Mouse (Mus musculus): ENCODE measurements around the gene Tuba4a.

Gene Tuba4a

DNA sequence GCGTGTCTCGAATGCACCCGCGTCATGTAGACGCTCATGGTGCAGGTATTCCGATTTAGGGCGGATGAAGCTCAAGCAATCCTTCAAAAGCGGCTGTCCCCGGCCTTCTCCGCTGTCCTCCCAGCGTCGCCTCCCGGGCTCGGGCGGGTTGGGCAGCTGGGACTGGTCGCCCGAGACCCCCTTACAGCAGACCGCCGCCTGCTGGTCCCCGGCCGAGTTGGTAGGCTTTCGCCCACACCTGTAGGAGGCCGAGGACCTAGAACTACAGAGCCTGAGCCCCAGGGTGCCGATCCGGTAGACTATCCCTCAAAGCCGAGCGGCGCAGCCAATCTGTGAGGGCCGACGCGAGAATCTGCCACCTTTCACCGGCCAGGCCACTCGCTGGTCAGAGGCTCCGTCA, at the start of gene Tuba4a:
Tuba4a (minus strand) TSS at position 335 of the 400 bp plus-strand sequence.
- peak; percentile 67 for DNase-seq

DNA sequence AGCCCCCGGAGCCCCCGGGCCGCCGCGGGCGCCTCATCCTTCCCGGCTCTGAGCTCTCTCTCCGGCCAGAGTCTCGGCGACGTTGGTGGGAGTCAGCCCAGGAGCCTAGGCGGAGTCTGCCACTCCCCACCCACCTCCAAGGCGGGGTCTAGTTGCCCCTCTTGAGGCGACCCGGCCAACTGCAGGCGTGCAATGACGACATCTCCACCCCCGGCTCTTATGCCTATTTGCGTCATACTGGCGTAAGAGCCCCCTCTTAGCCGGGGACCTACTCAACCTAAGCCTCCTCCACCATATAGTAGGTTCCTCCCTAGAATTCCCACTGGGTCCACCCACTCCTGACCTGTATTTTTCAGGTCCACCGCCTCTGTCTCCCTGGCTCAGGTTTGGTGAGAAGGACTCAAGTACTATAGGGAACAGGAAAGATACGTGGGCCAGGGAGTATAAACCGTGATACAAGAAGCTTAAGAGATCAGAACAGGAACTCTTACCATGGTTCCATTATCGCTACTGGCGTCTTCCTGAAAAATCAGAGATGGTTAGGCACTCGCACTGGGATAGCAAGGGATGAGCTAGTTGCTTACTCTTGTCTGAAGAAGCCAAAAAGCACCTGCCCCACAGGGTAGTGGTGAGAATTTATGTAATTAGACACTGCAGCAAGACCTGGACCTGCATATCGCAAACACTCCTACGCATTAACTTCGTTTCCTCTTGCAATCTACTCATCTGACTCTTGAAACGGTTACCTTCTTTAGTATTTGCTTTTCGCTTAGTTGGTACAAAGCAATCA, 44.6 kb upstream of the Tuba4a start, which contains the start of gene Ptprn:
Ptprn (minus strand) TSS at position 412 of the 790 bp plus-strand sequence.
- DNase-seq = peak; percentile 17

DNA sequence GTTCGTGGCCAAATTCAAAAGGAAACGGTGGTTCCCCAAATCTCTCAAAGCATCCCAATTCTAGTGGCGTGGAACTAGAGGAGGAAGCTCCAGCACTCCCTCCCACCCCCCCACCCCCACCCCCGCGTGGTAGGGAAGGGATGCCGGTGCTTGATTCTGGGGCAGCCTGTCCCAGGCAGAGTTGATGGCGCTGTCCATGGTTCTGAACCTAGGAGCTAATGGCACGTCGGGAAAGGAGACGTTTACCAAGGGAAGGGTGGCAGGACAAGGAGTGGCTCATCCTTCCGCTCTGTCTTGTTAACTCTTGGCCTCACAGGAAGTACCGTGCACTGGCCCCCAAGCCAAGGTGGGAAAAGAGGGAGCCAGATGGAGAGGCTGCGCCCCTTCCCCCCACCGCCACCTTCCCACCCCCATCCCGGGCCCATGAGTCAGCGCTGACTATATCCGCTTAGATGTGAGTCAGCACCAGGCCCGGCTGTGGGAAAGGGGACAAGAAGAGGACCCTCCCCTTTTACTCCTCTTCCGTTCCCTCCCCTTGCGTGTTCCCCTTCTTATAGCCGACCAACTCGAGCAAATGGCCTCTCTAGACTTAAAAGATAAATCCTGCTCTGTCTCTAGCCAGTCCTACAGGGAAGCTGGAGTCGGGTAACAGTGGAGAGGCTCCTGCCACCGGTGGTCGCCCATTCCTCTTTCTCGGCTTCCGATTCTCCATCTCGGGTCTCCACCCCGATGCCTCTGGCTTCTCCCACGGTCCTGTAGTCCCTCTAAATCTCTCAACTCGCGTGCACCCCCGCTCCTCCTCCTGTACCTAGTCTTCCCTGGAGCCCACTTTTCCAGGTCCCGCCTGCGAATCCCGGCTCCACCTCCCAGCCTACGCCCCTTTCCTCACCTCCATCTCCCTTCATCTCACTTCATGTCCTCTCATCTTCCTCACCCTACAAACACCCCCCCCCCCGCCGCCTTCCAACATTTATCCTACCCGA, 43.6 kb upstream of the Tuba4a start:
- DNase-seq = peak; percentile 80

DNA sequence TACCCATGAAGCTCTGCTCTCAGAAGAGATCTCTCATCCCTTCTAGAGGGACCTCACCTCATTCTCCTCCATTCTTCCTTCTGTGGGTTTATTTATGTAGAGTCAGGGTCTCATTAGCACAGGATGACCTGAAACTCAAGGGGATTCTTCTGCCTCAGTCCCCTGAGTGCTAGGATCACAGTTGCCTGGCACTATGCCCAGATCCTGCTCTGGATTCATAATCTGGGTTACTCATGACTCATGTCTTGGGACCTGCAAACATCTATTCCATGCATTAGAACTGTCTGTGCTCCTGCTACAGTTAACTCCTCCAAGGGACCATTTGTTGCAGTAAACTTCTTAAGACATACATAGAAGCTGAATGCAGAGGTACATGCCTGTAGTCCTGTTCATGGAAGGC, 41.6 kb upstream of the Tuba4a start:
- DNase-seq = no peak

DNA sequence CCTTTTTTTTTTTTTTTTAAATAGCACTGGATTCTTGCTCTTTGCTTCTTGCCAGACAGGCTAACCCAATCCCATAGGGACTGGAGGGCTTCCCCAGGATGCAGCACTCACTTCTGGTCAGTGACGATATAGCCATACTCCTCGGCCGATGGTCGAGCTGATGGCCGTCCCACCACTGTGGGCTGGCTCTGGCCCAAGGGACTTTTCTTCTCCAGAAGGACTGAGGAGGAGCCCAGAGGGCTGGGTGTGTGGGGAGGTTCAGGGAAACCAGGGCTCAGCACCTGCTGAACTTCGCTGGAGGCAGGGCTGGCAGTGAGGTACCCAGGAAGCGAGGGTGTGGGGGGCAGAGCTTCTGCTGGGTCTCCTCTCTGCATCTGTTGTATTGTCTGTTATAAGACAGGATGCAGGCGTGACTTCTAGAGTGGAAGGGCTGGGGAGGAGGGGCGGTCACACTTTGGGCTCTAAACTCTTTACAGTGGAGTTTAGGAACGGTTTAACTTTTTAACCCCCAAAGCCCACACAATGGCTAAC, 35.9 kb upstream of the Tuba4a start:
- peak; percentile 72 for DNase-seq

DNA sequence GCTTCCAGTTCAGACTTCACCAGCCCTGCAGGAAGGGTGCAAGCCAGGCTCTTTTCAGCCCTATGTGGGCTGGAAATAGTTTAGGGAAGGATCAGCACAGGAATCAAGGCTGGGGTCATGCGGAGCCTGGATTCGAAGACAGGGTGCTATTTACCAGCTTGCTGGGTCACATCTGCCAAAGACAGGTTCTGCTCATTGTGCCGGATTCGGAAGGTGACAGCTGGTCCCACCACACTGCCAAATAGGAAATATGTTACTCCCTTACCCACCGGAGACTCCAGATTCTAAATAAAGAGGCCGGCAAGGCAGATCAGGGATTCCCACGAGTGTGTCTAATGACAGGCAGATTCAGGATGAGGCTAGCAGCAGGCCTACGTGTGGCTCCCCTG, 35.0 kb upstream of the Tuba4a start:
- no peak for DNase-seq

DNA sequence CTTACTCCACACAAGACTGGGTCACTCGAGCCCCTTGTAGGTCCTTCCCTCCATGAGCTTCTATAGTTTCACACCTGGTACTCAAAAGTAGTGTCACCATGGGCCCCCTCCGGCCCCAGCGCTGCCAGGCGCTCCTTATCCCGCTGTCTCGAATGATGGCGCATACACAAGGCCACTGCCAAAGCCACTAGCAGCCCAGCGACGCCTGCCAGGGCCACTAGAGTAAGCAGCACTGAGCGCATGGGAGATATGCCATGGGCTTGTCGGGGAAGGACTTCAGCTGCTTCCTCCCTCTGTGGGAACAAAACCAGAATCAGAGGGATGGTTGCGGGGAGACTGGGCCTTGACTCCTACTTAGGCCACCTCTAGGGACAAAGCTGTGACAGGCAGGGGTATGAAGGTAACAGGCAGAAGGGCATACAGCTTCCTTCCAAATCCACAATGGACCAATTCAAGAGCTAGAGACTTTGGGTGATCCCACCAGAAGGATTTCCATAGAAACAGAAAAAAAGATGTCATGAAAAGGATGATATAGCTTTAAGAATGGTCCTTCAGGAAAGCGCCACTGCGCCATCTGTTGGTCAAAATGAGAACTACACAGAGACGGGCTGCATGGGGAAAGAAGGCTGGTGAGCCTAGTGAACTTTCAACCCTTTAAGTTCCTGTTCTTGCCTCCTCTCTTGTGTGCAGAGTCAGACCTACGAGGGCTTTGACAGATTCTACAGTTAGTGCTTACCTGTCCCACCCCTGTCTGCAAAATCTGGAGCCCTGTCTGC, 34.4 kb upstream of the Tuba4a start:
- DNase-seq = peak; percentile 94

DNA sequence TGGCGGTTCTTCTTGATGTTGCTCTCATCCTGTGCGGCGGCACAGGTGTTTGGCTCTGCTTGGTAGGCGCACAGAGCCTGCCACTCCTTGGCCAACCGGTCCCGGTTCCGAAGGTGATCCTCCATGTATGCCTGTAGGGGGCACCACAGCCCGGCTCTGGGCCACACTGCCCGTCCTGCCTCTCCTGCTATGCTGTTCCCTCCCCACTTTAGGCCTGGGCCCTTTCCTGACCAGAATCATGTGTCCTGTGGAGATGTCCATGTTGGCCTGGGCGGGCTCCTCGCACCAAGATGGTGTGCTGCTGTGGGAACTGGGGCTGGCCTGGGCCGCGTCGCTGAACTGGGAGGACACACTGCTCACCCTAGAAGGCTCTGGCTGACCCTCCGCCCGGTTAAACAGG, 33.4 kb upstream of the Tuba4a start:
- DNase-seq = peak; percentile 29

DNA sequence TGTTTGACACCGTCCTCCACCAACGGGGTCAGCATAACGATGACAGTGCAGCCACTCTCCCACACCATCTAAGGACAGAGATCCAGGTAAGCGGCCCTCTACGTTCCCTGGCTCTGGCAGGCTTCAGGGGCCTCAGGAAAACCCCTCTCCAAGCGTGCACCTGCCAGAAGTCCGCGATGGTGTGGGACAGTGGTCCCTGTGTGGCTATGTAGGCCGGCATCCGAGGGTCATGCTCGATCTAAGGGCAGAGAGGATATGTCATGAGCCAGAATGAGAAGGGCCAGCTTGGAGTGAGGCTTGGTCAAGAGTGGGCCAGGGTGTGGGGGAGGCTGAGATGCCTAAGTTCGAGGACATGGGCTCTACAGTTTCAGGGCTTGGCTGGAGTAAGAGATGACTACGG, 32.6 kb upstream of the Tuba4a start:
- DNase-seq = peak; percentile 11

DNA sequence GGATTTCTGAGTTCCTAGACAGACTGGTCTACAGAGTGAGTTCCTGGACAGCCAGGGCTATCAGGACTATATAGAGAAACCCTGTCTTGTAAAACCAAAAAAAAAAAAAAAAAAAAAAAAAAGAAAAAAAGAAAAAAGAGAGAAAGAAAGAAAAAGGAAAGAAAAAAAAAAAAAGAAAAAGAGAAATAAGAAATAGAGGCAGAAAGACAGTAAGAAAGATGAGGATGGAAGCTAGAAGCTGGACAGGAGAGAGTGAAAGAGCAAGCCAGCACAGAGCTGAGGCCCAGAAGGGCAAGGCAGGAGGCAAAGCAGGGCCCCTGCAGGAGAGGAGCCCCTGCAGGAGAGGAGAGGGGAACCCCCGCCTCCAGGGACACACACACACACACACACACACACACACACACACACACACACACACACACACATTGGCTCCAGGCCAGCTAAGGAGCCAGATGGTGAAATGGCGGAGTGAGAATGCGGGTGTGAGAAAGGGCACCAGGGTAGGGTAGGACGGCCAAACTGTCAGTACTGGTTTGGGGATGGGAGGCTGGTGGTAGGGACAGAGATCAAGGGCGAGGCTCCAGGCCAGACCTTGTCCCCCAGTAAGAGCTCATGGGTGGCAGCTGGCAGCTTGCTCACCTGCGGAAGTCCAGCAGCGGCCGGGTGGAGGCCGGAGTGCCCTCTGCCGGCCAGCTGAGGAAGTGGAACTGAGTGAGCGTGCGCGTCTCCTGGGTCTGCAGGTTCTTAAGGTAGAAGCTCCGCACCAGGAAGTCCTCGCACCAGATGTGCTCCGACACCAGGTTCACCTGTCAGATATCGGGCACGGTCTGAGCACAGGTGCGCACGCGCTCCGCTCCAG, 31.7 kb upstream of the Tuba4a start:
- DNase-seq = peak; percentile 89

DNA sequence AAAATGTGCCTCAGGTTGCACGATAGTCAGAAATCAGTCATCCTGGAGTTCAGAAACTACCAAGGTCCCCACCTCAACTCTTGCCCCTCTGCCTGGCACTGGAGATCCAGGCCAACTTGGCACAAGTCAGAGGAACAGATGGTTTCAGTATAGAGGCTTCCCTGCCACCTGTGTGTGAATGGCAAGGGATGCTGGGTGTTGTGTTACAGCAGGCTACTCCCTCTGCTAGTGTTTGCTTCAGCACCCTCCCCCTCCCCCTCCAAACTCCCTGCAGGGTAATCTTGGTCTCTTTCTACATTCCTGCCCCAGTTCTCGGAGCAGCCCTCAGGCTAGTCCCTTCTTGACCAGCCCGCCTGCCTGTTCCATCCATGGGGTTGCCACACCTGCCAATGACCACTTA, 30.8 kb upstream of the Tuba4a start:
- peak; percentile 13 for DNase-seq

DNA sequence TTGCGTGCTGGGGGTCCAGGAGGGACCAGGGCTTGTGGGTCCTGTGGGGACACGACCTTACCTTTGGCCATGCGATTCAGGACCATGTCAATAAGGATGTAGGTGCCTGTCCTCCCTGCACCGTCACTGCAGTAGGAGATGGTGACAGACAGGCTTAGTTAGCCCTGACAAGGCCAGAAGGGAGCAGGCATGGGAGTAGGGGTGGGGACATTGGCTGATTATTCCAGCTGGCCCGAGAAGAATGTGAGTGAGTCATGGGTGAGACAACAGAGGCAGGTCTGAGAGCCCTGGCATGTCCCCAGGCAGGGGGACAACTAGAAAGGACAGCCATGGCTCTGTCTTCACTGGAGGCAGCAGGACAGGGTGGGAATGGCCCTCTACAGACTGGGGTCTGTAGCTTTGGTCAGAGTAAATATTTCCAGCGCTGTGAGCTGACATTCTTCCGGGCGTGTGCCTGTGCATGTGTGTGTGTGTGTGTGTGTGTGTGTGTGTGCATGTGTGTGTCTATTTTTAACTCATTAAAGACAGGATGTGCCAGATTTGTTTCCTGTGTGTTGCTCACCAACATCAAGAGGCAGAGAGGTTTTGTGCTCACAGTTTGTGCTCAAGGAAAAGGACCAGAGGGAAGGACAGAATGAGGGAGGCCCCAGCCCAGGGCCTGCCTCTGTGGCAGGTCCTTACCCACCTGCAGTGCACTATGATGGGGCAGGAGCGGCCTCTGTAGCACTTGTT, 28.5 kb upstream of the Tuba4a start:
- DNase-seq = no peak

DNA sequence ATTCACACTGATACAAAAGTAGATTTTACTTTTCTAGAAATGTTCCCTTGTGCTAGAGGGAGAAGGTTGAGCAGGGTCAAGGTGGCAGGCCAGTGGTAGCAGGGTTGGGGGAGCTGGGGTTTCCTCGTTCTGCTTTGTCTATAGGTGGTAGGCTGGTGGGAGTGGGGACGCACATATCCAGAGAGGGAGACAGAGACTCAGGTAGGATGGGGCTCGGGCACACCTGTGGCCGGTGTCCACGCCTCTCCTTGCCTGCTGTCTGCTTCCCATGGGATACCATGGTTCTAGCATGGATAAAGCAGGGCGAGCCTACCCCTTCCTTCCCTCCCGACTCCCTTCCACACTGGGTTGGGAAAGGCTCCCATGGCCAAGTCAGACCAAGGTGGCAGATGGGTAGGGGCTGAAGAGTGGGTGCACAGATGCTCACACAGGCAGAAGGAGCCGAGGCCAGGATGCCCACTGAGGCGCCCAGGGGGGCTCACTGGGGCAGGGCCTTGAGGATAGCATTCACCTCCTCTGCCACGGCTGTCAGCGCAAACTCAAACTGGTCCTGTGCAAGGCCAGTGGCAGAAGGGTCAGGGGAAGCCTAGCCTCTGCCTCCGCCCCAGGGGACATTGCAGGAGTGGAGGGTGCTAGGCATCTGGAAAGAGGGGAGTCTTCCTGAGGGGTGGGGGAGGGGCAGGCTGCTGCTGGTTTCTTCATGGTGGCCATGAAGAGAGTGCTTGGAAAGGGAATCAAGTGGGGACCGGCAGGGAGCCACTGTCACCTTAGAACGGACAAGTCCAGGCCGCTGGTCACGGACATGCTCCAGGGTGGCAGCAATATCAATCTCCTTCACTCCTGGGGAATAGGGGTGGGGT, 27.6 kb upstream of the Tuba4a start:
- no peak for DNase-seq

DNA sequence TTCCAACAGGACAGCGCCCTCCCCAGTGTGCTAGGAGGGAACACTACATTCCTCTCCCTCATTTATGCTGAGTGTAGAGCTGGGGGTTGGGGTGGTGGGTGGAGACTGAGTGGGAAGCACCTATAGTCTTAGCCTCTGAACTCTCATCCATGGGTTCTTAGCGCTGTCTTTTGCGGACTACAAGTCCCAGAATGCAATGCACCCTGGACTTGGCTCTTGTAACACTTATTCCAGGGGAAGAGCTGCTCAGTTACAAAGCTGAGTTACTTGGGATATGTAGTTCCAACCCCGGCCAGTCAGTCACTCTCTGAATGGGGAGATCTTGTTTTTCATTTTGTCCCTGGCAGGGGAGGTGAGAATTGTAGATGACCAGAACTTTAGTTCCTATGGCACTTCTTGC, 25.2 kb upstream of the Tuba4a start:
- DNase-seq = peak; percentile 53

DNA sequence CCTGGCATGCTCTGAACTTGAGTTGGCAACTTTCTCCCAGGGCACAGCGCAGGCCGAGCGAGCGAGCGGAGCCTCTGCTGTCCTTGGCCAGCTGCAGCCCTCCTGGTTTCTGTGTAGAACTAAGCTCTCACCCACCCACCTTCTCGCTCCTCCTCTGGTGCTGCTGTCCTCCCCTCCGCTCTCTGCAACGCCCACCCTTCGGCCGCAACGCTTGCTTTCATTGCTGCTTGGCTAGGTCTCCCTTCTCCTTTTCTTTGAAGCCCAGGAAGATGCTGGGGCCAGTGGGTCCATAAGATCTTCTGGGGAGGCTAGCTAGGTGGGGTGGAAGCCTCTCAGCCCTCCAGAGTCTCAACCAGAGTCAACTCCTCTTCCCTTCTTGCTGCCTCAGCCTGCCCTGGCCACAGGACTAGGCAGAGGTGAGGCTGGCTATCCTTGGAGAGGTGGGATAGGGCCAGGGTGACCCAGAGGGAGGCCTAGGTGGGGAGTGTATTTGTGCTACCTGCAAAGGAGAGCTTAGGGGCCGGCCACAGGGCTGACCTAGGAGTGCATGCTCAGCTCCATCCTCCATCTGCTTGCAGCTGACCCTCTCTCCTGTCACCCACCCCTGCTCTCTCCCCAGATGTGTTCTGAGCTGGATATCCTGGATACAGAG, 24.6 kb upstream of the Tuba4a start:
- no peak for DNase-seq

DNA sequence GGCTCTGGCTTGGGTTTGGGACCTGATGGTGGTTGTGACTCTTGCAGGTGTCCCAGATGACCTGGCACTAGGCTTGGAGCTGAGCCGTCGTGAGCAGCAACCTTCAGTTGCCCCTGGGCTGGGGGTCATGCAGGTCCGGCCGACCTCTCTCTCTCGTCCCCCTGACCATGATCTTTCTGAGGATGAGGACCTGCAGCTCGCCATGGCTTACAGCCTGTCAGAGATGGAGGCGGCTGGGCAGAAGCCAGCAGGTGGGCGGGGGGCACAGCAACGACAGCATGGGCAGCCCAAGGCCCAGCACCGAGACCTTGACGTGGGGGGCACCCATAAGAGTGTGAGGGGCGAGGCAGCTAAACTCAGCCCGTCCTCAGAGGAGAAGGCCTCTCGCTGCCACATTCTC, 23.7 kb upstream of the Tuba4a start:
- DNase-seq = no peak

DNA sequence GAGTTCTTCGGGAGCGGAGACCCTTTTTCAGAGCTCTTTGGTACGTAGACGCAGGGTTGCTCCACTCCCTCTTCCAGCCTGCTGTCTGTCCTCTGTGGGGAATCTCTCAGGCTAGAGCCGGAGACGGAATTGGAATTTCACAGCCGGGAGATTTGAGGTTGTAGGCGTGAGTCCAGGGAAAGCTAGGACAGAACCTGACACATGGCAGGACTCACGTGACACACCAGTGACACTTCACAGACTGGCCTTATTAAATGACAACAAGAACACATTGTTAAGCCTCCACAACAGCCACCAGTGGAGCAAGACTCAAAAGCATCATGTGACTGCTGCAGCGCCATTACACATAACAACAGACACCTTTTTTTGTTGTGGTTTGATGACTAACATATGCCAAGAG, 19.9 kb upstream of the Tuba4a start:
- DNase-seq = no peak

DNA sequence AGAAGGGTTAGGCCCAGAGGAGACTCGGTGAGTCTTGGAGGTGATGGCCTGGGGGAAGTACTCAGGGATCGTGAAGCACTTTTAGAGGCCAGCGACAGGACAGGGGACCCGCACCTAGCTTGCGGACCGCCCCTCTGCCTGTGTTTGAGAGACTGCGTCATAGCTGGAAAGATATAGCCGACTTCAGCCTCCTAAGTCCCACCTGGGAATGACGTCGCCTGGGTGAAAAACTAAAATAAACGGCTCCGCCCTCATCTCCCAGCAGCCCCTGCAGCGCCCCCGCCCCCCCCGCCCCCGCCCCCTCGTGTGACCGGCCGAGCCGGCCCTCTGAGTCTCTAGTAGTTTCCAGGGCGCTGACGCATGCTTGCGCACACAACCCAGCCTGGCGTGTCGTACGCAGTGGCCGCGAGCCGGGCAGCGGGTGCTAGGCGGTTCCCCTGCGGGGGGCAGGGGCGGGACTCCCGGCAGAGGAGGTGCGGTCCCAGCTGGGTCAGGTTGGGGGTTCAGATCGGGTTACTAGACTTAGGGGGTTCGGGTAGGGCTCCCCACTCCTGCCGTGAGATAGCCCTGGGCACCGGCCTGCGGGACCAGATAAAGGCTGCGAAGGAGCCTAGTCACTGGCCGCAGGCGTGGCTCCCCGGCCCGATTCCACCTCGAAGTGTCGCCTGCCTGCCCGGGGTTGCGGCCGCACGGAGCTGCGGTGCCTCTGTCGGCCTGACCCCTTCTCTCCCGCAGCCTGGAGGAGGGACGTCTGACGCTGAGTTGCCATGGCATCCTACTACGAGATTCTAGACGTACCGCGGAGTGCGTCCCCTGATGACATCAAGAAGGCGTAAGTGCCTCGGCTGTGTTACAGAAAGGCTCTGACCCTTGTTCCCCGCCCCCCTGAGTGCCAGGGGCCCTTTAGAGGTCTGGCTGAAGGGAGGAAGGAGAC, 16.7 kb upstream of the Tuba4a start, which contains the start of gene Dnajb2:
Dnajb2 (plus strand) TSS at position 290 of the 934 bp plus-strand sequence.
- DNase-seq = peak; percentile 75
